In the genomic region with DNA sequence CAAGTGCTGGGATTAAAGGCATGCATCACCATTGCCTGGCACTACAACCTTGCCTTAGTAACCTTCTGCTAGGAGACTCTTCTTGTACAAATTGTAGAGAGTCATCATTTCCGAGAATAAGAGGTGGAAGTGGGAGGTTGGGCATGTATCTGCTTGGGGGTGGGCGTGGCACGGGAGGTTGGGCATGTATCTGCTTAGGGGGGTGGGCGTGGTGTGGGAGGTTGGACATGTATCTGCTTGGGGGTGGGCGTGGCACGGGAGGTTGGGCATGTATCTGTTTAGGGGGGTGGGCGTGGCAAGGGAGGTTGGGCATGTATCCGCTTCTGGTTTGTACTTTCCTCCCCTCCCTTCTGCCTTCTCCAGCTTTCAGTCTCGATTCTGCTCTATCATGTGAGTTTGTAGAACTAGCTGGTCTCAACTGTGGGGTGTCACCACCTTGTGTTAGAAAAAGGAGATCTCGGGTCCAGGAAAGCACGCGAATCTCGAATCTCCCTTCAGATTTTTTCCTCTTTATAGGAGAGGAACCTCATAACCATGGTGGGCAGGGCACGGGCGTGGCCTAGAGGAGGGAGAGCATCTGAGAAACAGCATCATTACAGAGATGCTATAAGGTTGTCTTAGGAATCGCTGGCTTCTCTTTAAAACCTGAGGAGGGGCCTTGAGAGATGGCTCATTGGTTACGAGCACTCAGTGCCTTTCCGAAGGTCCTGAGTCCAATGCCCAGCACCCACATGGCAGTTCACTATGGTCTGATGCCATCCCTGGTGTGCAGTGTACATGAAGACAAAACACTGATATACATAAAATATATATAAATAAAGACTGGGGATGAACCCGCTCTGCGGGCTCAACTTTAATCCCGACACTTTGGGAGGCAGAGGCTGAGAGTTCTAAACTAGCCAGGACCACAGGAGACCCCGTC, we compare ENCODE assay signal across 1 mouse cellular context.
TF ChIP-seq lines count a peak whose summit lies in the region.

No protein-coding gene starts in this region.

TF ChIP-seq in ES-E14, 5 proteins besides CTCF, POLR2A, EP300 and RAD21:
- TF ChIP-seq HCFC1 (IDR thresholded peaks at IDR 0.05; ENCODE audit: borderline replicate concordance, insufficient read depth, low read length) (no peak), MAFK (IDR thresholded peaks at IDR 0.05; ENCODE audit: insufficient read depth, low read depth, low read length) (no peak), CHD2 (IDR thresholded peaks at IDR 0.05; ENCODE audit: low read depth, low read length) (no peak), ZC3H11A (IDR thresholded peaks at IDR 0.05; ENCODE audit: borderline replicate concordance, low read depth, low read length) (no peak), ZNF384 (IDR thresholded peaks at IDR 0.05; ENCODE audit: low read depth, low read length) (no peak)
TF ChIP-seq in ES-E14: peak in this region for 0.
